Mouse (Mus musculus): ENCODE data around the gene Ankfn1.

DNA sequence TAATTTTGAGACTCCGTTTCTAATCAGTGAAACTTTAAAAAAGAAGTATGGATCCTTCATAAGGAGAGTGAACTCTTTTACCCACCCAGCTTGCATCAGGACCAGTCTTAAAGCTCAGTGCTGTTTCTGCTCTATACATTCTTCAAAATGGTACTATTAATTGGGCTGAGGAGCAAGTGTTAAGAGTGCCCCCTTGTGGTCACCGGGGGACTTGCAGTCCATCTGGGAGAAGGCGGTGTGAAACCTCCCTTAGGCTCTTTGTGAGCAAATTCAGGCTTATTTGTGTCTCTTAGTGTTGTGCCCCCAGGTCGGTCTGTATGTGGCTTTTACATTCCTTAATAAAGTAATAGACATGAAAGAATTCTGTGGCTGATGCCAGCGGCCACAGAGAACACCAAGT is 56.6 kb downstream of the Ankfn1 start:
- TF ChIP-seq TCF3 (IDR thresholded peaks at IDR 0.05; ENCODE audit: insufficient read length, low read depth): no peak
- no peak for TF ChIP-seq POLR2A (IDR thresholded peaks at IDR 0.05; ENCODE audit: insufficient read length, low read depth)
- no peak for TF ChIP-seq E2F4 (IDR thresholded peaks at IDR 0.05; ENCODE audit: insufficient read depth)
- TF ChIP-seq TCF12 (IDR thresholded peaks at IDR 0.05; ENCODE audit: insufficient read depth, poor library complexity, severe bottlenecking): no peak
- TF ChIP-seq MYOG (IDR thresholded peaks at IDR 0.05; ENCODE audit: control insufficient read depth in 1 of 3, insufficient read depth in 1 of 3, insufficient read length in 2 of 3, low read depth in 2 of 3): no peak
- no peak for TF ChIP-seq SRF (IDR thresholded peaks at IDR 0.05; ENCODE audit: control insufficient read depth, insufficient read length, low read depth)
- TF ChIP-seq USF1 (IDR thresholded peaks at IDR 0.05; ENCODE audit: low read depth): no peak
- TF ChIP-seq REST (IDR thresholded peaks at IDR 0.05; ENCODE audit: insufficient read depth, insufficient read length): no peak
